Mouse (Mus musculus) skeletal muscle tissue, adult 2 months (tissue): Measurements from ENCODE around the gene A930033H14Rik.
A peak's percentile ranks its signal among the peaks of the same experiment; 100 is the strongest.

Source experiments
- DNase-seq: peaks from one replicate; pipeline ENCODE4 v3.0.0-alpha.2; 2012; ENCODE audit warnings: low read depth, low spot score

A930033H14Rik gene

DNA sequence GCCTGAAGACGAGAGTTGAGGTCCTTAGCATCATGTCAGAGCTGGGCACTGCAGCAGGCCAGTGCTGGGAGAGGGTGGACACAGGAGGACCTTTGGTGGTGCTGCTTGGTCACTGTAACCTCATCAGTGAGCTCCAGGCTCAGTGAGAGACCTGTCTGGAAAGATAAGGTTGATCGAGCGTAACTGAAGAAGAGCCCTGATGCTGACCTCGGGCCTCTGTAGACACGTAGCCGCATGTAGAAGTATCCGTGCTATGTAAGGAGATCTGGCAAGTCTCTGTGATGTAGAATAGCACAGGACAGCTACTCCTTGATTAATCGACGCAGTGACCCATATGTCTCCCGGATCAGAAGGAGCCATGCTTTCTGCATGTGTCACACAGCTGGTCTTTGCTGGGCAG lies 19.2 kb downstream of the A930033H14Rik start:
- no peak for DNase-seq

DNA sequence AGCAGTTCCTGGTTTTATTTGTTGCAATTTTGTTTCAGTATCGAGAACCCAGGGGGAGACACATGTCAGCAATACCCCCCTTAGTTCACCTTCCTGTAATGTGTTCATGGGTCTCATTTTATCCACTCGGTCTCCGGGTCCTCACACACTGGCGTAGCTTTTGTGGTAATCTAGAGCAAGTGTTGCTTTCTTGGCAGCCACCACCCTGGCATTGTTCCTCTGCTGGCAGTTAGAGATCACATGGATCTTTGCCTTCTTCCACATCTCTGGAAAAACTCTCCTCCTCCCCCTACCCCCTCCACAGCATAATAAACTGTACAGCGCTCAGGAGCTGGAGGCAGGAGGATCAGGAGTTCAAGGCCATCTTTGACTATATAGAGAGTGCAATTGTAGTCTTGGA lies 20.6 kb downstream of the A930033H14Rik start:
- no peak for DNase-seq

DNA sequence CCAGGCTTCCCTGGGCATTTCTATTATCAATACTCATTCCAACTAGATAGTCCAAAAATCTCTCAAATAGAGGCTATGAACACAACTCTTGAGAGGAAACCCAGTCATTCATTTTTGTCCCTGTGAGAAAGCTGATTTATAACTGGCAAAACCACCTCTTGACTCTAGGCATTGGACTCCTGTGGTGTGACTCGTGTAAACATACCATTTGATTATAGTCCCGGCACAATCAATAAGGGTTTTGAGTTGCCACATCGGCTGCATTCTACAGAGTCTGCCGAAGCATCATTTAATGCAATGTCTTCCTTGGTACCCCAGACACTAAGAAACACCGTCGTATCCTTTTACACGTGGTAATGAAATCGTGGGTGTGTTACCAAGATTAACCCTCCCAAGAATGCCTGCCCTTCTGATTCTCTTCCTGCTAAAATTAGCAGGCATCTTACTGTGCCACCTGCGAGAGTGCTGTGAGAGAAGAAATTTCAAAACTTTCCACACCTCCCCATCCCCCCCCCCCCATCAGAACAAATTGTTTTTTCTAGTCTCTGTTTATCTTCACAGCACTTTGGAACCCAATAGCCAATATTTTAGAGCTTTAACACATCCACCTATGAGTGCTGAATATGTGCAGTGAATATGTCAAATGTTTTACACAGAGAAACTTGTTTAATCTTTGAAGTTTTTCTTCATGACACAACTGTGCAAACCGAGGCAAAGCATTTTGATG lies 22.3 kb downstream of the A930033H14Rik start:
- DNase-seq, result no peak

DNA sequence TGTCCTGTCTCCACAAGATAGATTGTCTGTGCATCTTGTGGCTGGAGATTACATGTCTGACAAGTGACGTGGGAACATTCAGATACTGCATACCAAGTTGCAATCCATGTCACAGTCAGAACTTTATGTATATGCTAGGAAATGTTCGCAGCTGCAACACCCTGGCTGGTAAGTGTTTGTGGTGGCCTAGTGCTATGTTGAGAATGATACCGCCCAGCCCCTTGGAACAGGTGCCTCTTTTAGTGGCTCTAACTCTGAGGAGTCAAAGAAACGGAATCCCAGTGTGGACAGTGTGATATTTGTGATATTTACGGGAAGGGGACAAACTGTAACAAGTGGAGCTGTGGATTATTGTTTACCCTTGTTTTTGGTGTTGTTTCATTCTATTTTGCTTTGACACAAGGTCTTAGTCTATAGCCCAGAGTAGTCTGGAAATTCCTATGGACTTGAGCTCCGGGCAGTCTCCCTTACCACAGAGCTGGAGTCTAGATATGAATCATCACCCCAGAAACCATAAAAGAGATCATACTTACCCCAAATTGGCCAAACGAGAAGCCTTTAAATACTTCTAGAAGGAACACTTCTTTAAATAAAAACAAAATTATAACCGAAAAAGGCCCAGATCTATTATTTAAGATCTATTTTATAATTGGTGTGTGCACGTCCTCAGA lies 25.0 kb downstream of the A930033H14Rik start:
- DNase-seq, result no peak

DNA sequence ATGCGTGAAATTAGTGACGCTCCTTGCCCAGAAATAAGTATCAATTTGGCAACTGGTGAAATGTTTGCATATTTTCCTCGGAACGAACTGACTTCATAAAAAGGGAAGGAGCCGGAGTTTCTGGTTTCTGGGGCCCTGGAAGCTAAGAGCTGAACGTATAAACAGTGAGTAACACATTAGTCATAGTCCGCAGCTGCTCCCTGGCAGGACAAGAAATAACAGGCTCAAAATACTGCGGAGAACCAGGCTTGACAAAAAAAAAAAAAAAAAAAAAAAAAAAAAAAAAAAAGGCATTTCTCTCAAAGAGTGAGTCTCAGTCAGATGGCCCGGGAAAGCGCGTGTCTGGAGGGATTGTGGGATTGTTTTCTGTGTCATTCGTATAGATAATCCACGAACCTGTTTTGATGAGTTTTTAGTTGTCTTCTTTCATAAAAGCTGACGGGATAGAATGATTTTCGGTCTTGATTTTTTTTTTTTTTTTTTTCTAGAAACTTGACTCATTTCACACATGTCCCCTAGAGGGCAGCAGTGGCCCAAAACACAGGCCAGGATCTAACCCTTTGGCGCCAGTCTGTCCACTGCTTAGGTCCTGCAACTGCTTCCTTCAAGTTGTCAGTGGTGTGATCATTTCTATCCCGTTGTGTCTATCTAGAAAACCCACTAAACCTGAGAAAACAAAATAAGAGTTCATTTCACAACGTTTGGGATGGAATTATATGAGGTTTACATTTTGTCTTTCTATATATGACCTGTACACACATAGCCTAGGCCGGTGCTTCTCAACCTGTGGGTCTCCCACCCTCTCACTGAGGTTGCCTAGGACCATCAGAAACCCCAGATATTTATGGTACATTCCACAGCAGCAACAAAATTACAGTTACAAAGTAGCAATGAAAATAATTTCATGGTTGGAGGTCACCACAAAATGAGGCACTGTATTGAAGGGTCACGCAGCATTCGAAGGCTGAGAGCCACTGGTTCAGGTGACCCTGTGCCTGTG lies 26.7 kb downstream of the A930033H14Rik start:
- DNase-seq, result peak; percentile 81

DNA sequence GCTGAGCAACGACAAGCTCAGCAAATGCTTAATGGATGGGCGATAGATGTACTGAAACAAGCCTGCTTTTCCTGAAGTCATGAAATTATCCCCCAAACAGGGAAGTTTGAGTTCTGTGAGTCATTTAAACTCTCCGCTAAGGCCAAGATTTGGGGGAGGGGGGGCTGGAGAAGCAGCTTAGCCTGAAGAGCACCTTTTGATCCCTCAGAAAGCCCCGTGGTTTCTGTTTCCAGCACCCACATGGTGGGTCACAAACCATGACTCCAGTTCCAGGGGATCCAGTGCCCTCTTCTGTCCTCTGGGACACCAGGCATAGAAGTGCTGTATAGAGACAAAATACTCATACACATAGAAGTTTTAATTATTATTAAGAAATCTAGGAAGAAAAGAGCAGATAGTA lies 27.5 kb downstream of the A930033H14Rik start:
- DNase-seq, result no peak

DNA sequence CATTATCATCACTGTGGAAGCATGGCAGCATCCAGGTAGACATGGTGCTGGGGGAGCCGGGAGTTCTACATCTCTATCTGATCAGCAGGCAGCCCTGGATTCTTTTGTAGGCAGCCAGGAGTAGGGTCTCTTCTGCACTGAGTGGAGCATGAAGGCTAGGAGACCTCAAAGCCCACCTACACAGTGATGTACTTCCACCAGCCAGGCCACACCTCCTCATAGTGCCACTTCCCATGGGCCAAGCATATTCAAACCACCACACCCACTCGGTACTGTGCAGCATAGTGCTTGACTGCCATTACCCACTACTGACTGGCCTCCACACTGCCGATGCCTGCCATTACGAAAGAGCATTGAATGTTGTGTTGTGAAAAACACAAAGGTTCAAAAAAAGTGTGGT lies 28.0 kb downstream of the A930033H14Rik start:
- no peak for DNase-seq

DNA sequence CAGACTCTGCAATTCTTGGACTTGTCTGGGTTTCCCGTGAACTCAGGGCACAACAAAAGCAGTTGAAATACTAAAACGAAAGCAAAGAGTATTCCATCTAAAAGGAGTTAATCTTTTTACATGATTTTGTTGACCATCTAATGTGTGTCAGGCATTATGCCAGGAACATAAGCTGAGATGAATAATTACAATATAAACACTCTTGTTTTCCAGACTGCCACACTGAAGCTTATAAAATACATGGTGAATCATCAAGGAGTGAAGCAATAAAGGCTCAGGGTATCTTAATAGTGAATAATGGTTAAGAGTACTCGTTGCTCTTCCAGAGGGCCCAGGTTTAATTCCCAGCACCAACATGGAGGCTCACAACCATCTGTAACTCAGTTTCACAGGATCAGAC lies 31.9 kb downstream of the A930033H14Rik start:
- no peak for DNase-seq

DNA sequence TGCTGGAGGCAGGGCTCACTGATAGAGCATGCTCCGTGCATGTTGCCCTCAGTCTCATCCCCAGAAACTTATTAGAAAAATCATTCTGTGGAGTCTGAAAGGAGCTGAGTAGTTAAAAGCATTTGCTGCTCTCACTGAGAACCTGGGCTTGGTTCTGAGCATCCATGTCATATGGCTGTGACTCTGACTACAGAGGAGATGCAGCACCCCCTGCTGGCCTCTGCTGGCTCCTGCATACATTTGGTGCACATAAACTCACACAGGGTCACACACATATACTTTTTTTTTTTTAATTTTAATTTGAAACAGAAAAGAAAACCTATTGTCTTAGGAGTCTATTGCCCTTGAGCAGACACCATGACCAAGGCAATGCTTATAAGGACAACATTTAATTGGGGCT lies 33.6 kb downstream of the A930033H14Rik start:
- DNase-seq, result no peak

DNA sequence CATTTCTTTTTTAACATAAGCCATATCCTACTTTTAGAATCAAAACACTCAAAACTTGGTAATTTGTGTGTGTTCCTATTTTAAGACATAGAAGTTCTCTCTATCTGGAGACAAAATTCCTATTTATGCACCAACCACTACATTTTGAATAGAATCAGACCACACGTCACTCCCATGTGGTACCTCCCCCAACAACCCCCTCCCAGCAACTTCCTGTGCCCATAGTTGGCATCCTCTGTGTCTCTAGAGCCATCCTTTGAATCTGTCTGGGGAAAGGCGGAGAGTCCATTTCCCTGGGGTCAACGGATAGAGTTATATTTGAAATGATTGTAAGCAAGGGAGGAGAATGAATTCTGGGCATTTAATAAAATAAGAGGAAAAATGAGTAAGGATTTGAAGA lies 36.8 kb downstream of the A930033H14Rik start:
- DNase-seq, result no peak

DNA sequence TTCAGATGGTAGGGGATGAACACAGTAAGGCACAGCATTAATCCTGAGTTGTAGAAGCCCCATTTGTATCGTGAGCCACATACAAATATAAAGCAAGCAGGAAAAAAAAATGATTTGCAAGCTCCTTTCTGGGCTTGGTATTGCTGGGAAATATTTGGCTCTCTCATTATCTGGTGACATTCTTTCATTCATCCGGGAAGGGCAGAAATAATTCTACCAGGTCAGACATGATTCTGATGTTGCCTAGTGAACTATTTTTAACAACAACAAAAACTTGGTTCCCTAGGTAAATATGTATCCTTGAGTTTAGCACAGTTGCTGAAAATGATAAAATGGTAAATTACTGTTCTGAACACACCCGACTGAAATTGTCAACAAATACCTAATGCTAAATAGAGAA lies 40.5 kb downstream of the A930033H14Rik start:
- no peak for DNase-seq

DNA sequence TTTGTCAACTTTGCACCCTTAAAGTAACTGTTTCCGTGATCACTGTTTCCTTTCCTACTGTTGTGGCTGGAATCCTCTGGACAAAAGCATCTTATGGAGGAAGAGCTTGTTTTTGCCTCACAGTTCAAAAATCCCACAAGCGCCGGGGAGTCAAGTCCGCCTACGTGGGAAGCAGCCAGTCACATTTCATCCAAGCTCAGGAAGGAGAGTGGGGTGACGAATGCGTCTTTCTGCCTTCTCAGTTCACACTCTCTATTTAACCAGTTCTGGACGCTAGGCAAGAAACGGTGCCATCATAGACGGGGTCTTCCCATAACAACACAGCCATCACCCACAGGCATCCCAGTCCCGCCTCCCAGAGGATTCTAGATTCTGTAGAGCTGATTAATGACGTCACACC lies 46.4 kb downstream of the A930033H14Rik start:
- no peak for DNase-seq

DNA sequence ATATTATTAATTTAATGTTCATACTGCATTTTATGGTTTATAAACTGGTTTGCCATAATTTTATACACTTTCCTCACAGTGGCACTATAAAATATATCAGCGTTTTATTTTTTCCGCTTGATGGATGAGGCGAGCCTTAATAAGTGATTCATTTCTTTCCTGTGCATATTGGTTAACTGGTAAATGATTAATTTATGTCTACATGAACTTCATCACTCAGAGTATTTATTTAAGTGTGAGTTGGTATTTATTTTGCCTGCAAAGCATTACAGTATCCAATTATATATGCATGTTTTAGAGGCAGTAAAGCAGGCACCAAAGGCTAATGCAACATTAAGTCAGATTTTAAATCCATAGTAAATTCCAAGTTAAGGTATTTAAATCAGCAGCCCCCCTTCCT lies 47.1 kb downstream of the A930033H14Rik start:
- no peak for DNase-seq

DNA sequence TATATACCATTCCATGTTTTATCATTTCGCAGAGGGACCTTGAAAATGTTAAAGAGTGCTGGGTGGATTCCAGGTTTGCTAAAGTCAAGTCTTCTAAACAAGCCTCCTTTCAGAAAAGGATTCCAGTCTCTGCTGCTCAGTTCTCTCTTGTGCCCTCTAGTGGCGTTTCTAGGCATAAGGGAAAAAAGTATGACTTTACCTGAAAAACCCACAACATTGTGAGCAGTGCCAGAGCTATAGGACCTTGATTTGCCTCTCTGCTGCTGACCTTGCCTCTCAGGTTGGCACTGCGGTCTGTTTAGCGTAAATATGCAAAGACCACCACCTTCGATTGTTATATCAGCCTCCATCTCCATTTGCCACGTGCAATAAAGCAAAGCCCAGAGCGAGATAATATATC lies 47.8 kb downstream of the A930033H14Rik start:
- no peak for DNase-seq

DNA sequence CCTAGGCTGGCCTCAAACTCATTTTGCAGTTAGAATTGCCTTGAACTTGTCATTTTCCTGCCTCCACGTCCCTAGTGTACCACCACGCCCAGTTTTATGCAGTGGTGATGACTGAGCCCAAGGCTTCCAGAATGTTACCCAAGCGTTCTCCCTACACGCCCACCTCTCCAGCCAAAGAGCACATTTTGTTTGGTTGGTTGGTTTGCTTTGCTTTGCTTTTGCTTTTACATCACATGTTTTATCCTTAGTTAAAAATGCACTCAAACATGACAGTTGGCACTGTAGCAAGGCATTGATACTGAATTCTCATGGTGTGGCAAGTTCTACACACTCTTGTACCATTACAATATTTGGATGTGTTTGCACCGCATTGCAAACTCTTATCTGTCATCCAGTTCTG lies 49.7 kb downstream of the A930033H14Rik start:
- no peak for DNase-seq

DNA sequence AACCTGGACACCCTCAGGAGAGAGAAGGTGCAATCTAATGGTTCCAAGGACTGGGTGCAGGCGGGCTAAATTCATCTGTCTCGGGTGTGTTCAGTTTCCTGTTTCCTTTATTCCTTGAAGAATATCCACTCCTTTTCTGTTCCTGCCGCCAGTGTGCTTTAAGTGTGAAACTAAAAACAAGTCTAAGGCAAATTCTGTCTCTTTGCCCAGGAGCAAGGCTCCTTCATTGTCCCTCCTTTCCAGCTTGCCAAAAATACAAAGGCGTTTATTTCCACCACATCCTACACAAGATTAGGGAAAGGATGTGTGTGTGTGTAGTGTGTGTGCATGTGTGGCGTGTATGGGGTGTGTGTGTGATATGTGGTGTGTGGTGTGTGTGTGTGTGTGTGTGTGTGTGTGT lies 50.3 kb downstream of the A930033H14Rik start:
- DNase-seq, result no peak

DNA sequence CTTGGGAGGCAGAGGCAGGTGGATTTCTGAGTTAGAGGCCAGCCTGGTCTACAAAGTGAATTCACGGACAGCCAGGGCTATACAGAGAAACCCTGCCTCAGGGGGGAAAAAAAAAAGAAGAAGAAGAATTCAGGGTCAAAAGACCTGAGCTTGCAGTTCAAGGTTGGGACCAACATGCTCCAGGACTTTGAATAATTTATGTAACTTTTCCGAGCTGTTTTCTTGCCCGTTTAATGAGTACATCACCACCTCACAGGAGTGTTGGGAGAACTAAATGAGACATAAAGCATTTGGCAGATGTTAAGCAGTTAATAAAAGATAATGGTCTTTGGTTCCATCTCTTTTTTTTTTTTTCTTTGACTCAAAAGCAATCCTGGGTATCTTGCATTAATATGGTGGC lies 51.4 kb downstream of the A930033H14Rik start:
- no peak for DNase-seq

DNA sequence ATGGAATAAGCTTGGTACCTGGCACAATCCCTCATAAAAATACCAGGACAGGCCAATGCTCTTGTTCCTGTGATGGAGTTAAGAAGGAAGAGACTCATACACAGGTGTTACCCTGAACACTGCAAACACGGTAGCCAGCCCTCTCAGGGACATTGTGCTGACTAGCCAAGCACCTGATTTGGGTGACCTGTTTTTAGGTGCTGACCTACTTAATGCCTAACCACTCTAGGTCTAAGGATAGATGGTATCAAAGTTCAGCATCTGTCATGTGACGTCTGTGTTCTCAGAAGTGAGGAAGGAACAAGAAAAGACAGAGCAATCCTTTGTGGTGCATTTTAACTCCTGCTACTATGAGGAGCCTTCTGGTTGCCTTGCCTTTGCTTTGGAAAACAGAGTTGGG lies 52.0 kb downstream of the A930033H14Rik start:
- DNase-seq, result no peak
